Mouse (Mus musculus) megakaryocyte, embryonic 14.5 days (primary cell): ENCODE results near the gene Tctn1.

ENCODE experiments used
- FLI1 ChIP-seq: IDR thresholded peaks from 2 replicates; pipeline ENCODE4 v1.6.1; 2012; ENCODE audit warnings: low read length, inconsistent platforms, mixed read lengths
- GATA1 ChIP-seq: IDR thresholded peaks from 3 replicates; pipeline ENCODE4 v1.6.1; 2012; ENCODE audit warnings: mixed read lengths, low read length, inconsistent platforms, borderline replicate concordance

DNA sequence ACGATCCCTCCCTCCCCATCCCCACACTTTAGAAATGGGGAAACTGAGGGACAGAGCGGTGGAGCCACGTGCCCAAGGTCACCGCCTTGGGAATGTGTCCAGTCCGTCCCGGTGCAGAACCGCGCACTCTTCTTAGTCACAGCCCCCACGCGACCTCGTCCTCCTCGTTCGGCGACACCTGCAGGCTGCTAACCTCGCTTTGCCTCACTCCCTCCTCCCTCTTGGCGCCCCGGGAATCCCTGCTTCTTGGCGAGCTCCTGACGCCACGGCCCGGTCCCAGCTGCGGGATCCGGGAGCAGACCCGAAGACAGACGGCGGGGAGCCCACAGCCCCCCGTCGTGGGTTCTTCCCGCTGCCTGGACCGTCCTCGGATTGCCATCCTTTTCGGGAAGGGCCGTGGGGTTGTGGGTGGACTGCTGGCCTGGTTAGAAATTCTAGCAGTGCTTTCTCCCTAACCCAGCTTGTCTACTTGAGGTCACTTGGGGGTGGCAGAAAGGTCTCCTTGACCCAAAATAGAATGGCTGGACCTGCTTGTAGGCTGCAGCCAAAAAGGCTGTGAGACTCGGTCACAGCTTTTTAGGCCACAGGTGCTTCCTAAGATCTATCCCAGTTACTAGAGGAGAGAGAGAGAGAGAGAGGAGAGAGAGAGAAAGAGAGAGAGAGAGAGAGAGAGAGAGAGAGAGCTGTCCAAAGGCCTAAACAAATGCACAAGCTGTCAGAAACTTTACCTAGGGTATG lies 20.9 kb upstream of the Tctn1 start:
- TF ChIP-seq GATA1 (no peak), FLI1 (no peak)
